Mouse (Mus musculus) adrenal gland, postnatal 10 days (tissue): ENCODE results near the gene Mapkap1. TPM values are rescaled to one million over a fixed set of nuclear protein-coding genes. Genes with fewer than 3 reads are reported as not detected.

ENCODE experiments used
- DNase-seq: peaks from one replicate; pipeline ENCODE4 v3.0.0; 2021; ENCODE audit warnings: mixed read lengths
- long read RNA-seq, 2 experiments: library from polyadenylated mRNA; stranded (forward); transcript quantifications; one replicate each; pipeline ENCODE4 v2.0.0; 2021
- total RNA-seq, 2 experiments: library from RNA; stranded (reverse); gene quantifications; 2 replicates each; pipeline ENCODE4 v1.2.3; 2021

Mapkap1 gene
- total RNA-seq: 10 to 100 TPM; 67.0 to 75.3 TPM
- long read RNA-seq, experiment 1, transcript Mapkap1-209 (12 exons, 3,111 nt): major isoform, 38 of 87 reads
- long read RNA-seq, experiment 1, transcript Mapkap1-204 (11 exons, 1,630 nt): minor isoform, 5 of 87 reads
- long read RNA-seq, experiment 1, partial matches to known transcripts: 16 of 87 reads
- long read RNA-seq, experiment 1, other reads (novel, unspliced or antisense): 28 of 87 reads
- long read RNA-seq, experiment 2, transcript Mapkap1-209 (12 exons, 3,111 nt): major isoform, 49 of 83 reads
- long read RNA-seq, experiment 2, partial matches to known transcripts: 4 of 83 reads
- long read RNA-seq, experiment 2, other reads (novel, unspliced or antisense): 27 of 83 reads

DNA sequence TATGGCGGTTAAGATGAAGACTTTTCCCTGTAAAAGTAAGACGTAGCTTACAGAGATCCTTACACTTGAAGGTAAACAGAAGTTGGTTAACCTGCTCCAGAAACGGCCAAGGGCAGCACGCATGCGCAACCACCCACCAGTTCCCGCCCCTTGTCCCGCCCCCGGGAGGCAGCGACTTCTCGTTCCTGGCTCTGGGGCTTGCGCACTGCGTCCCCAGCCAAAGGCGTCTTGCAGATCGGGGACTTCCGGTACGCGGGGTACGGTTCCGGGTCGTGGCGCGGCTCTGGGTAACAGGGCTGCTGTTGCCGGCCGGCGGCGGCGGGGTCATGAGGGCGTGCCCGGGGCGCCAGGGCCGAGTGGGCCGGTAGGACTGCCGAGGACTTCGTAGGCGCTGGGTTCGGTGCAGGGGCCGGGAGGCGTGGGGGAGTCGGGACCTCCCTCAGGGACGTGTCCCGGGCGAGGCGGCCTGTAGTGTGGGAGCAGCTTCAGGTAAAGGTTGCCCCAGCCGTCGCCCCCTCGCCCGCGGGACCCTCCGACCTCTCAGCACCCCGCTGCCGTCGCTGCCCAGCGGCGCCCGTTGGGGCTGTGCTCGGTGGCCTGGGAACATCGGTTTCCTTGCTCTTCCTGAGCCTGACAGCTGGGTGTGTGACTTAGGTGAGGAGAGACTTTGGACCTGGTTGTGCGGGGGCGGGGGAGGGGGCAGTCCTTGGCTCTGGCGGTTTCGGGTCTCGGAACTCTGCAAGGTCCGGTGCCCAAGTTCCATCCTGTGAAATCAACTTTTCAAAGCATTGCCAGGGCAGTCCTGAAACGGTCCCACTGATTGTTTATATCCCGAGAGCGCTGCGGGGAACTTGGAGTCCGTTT, at the start of gene Mapkap1:
Gene Mapkap1, plus strand, starts transcription at position 171 of the 864 bp plus-strand sequence.
- peak; percentile 99 for DNase-seq

DNA sequence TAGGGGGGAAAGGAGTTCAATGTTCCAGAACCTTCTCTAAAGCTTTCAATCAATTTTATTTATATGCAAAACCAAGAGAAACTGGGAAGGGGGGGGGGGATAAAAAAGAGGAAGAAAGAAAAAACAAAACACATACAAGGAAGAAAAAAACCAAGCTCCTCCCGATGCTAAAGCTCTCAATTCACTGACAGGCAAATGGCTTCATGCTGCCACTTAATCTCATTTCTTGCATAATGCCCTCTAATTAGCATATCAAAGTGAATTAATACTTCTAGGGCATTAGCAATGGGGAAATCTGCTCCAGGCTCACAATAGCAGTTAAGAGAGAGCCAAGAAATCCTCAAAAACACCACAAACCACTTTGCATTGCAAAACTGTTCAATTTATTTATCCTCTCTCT, 42.9 kb upstream of the Mapkap1 start:
- DNase-seq: no peak

GRCm38 (mm10) chr2:34367024-34367423, 39.5 kb upstream of the Mapkap1 start:
- no peak for DNase-seq

GRCm38 (mm10) chr2:34368396-34368795, 38.2 kb upstream of the Mapkap1 start:
- DNase-seq: no peak

DNA sequence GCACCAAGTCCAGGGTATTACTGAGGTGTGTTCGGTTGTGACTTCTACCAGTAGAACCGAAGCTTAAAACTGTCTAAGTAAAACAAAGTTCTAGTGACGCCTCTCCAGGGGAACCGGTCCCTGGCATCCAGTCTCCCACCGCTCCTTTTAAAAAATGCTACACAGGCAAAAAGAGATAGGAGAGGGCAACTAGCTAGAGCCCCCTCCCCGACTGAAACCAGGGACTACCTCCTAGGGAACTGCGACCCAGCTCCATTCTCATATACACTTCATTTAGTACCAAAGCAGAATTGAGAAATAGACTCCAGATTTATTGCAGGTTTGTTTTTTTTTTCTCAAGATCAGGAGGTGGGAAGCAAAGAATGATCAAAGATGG, 36.2 kb upstream of the Mapkap1 start:
- DNase-seq: no peak

- DNase-seq: peak; percentile 50
Measured at GRCm38 (mm10) chr2:34370725-34371440, 35.7 kb upstream of the Mapkap1 start.

- DNase-seq: peak; percentile 69
Measured at GRCm38 (mm10) chr2:34371441-34372304, 34.9 kb upstream of the Mapkap1 start.

- DNase-seq: peak; percentile 99
Measured at GRCm38 (mm10) chr2:34372305-34373301, 34.0 kb upstream of the Mapkap1 start, which contains the start of gene Pbx3. Gene Pbx3 (minus strand): TSS chr2:34373142.

DNA sequence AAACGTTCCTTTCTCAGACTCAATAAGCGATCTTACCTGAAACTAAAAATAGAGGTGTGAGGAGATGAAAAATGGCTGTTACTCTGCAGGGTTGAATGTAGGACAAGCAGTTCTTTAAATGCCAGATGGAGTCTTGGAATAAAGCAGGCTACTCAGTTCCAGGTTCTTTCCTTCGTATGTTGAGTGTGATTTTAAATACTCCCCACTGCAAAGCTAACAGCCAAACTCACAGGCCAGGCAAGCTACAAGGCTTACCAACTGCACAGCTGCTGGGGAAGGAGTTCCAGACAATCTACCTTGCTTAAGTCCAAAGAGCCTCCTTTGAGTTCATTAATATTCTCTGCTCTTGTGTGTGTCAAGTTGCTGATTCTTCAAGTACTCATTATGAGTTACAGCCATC, 32.7 kb upstream of the Mapkap1 start:
- no peak for DNase-seq

- no peak for DNase-seq
Measured at GRCm38 (mm10) chr2:34374349-34374748, 32.2 kb upstream of the Mapkap1 start.

DNA sequence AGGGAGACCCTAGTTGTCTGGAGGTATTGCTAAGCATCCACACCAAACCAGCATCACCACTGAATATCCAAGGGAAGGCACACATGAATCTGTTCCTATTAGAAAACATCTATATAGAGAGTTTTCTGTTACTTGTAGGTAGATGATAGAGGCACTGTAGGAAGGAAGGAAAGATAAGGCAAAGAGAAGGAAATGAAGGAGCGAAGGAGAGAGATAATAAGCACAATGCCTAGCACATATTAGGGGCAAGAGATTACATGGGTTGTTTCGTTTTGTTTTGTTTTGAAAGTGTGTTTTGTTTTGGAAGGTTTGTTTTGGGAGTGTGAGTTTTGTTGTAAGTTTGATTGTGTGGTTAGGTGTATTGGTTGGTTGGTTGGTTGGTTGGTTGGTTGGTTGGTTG, 27.6 kb upstream of the Mapkap1 start:
- no peak for DNase-seq

- DNase-seq: no peak
Measured at GRCm38 (mm10) chr2:34399535-34399934, 7.0 kb upstream of the Mapkap1 start.

DNA sequence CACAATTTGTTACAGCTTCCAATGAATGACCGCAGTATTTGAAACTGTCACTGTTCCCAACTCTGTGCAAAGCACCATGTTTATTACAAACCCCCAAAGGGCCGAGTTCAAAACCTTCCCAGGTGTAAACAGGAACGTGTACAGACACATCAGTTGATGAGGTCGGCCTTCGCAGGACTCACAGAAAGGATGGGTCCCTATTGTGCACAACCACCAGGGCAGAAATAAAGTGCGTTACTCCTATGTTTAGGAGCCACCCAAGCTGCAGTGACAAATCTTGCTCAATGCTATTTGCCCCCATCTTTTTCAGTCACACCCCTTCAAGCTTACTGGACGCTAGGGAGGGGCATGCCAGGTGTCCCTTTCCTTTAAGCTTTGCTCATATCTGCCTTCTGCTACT, 1.0 kb downstream of the Mapkap1 start:
- no peak for DNase-seq

DNA sequence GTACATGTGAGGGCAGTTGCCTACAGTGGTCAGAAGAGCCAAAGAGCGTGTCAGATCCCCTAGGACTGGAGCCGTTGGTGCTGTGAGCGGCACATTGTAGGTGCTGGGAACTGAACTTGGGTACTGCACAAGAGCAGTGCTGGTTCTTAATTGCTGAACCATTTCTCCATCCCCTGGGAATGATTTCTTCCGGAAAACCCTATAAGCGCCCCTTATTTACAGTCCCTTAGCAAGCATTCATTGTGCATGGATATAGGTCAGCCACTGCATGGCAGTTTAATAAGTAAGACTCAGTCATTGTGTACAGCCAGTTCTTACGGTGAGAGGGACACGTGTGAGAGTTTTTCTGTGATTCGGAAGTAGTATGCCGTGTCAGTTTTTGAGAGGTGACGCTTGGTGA, 1.8 kb downstream of the Mapkap1 start:
- DNase-seq: no peak

GRCm38 (mm10) chr2:34409741-34410340, 3.3 kb downstream of the Mapkap1 start:
- DNase-seq: no peak

DNA sequence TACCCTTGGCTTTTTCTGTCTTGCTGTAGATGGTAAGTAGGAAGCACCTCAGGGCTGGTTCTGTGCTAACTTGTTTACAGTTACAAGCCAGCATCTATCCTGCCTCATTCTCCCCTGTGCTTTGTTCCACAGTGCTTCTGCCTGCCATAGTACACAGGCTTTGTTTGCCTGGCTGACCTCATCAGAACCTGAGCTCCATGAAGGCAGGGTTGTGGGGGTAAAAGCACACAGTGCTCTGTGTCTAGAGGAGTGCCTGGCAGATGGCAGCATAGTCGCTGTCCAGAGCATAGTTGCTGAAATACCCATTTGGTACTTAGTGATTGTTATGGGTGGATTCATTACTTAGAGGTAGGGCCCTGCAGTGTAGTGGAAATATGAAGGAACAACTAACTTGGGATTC, 13.7 kb downstream of the Mapkap1 start:
- peak; percentile 26 for DNase-seq

DNA sequence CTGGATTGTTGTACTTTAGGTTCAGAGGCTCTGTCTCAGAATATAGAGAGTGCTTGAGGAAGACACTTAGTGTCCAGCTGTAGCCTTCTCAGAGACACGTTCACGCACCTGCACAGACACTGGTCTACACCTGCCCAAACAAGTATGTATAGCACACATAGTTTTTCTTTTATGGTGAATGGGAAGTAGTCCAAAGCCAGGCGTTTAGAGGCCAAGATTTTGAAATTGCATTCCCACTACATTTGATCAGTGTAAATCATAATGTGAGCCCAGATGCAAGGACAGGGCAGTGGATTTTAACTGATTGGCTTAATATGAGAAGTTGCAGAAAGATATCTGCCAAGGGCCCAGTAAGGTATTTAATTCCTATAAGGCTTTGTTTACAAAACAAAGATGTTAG, 17.6 kb downstream of the Mapkap1 start:
- no peak for DNase-seq

GRCm38 (mm10) chr2:34425573-34426223, 19.1 kb downstream of the Mapkap1 start:
- DNase-seq: no peak

DNA sequence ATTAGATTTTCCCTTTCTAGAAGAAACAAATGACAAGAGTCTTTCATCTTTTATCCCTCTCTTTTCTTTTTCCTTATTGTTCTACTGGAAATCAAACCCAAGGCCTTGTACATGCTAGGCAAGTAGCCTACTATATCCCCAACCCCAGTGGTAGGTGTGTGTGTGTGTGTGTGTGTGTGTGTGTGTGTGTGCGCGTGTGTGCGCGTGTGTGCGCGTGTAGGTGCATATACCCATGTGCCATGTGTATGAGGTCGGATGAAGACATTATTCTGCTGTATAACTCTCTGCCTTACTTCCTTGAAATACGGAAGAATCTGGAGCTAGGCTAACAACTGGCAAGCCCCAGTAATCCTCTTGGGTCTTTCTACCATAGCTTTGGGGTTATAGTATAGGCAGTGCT, 24.1 kb downstream of the Mapkap1 start:
- no peak for DNase-seq
